Mouse (Mus musculus): ENCODE results near the gene Iqce.

- no peak for TF ChIP-seq POLR2A (IDR thresholded peaks at IDR 0.05; ENCODE audit: control insufficient read depth, extremely low read depth, insufficient read depth, low read length, poor library complexity)
- no peak for TF ChIP-seq CTCF (IDR thresholded peaks at IDR 0.05; ENCODE audit: borderline replicate concordance, control insufficient read depth, extremely low read depth, insufficient read depth, low read length, poor library complexity)
Observed at GRCm38 (mm10) chr5:140731040-140731797, 29.0 kb upstream of the Iqce start.
